Mouse (Mus musculus): ENCODE measurements around the gene Tbc1d22a. TPM values are rescaled to one million over a fixed set of nuclear protein-coding genes. Genes with fewer than 3 reads are reported as not detected.

The Tbc1d22a gene
- polyA plus RNA-seq (2014; fragmentation: Nextera tagmentation; extraction: Ambion mirVana): 8.7 and 9.3 TPM in 2 replicates

DNA sequence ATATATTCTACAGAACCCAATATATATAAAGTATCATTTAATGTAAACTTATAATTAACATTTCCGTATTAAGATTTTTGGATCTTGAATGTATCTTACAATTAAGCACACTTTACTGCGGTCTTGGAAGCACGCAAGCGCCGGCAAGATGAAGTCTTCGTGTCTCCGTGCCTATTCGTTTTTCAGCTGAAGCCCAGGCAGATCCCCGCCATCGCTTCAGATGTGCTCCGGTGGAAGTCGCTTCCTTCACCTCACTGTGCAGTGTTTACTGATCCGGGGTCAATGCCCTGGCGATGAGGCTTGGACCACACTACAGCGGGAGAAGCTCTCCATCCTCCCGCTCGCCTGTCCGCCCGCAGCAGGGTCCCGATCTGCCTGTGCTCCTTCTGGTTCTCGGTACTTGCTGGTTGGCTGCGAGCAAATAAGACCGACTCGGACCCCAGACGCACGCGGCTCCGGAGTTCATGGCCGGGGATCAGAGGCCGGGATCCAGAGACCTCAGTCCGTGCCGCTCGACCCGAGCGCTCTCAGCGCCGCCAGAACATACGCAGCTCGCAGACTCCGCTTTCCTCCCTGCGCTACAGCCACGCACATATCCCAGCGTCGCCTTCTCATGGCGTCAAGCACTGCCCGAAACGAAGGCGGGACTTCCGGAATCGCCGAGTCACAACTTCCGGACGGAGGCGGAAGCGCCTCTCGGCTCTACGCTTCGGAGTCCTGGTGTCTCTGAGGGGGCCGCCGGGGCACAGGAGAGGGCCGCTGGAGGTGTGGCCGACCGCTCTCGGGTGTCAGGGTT lies at the start of gene Tbc1d22a:
Gene Tbc1d22a, plus strand, starts transcription at position 707 of the 796 bp plus-strand sequence.
- peaks cover 11% of the 10 kb centered on the region for H3K4me1 ChIP-seq (replicated peaks; ENCODE audit: control insufficient read depth, insufficient read depth, low read length)
- no peaks in the 10 kb centered on the region for H3K27me3 ChIP-seq (ENCODE audit: control insufficient read depth, insufficient read depth, low read length)
- H3K27ac ChIP-seq (ENCODE audit: low read depth, low read length): peak within 1 kb of the TSS; percentile 71; the same call in 1 of the 2 replicates
- H3K4me3 ChIP-seq (ENCODE audit: low read depth, low read length): peak within 1 kb of the TSS; percentile 85
- WGBS: under 1% methylated on average over 64 of the region's 64 CpGs
- DNase-seq (ENCODE audit: low spot score) (peak; percentile 95), ATAC-seq (replicated peaks; ENCODE audit: low FRiP score) (peak; percentile 95)
- peak within 1 kb of the TSS; percentile 90 for H3K9ac ChIP-seq (ENCODE audit: low read length)
- no peaks in the 10 kb centered on the region for H3K36me3 ChIP-seq (ENCODE audit: control insufficient read depth, insufficient read depth, low read length)
- peak within 1 kb of the TSS; percentile 98 for H3K4me2 ChIP-seq (ENCODE audit: low read depth, low read length, severe bottlenecking)
- H3K9me3 ChIP-seq (ENCODE audit: control insufficient read depth, low read length): no peaks in the 10 kb centered on the region

DNA sequence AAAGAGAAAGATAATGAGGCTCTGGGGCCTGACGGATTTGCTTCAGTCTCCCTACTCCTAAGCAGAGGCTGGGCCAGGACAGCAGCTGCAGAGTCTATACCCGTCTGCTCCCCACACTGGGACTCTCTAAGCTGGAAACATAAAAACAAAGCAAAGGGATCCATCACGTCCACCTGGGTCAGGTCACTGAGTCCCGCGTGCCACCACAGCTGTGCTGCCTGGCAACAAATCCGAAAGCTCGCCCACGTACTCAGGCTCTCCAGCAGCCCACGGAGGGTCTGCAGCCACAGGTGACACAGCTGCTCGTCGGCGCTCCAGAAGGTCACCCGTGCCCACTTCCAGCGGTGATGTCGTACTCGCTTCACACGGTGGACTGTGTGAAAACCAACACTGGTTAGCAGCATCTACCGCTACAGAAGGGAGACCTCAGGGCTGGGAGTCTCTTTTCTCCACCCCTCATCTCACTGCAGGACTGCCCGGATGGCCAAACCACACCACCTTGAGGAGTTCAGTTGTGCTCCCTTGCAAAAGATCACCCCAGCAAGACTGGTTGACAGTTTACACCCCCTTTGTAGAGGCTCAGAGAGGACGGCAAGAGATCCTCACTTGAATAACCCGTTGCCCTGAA lies 49.4 kb upstream of the Tbc1d22a start:
- DNase-seq (ENCODE audit: low spot score) (no peak), ATAC-seq (replicated peaks; ENCODE audit: low FRiP score) (no peak)
- Histone ChIP-seq H3K36me3 (ENCODE audit: control insufficient read depth, insufficient read depth, low read length) (no peaks in the 10 kb centered on the region), H3K9me3 (ENCODE audit: control insufficient read depth, low read length) (no peaks in the 10 kb centered on the region), H3K4me2 (ENCODE audit: low read depth, low read length, severe bottlenecking) (no peak overlapping the region), H3K9ac (ENCODE audit: low read length) (no peak overlapping the region), H3K27me3 (ENCODE audit: control insufficient read depth, insufficient read depth, low read length) (no peaks in the 10 kb centered on the region), H3K4me3 (ENCODE audit: low read depth, low read length) (no peak overlapping the region), H3K27ac (ENCODE audit: low read depth, low read length) (no peak overlapping the region), H3K4me1 (replicated peaks; ENCODE audit: control insufficient read depth, insufficient read depth, low read length) (peaks cover 5% of the 10 kb centered on the region; the same call in 1 of the 2 replicates)
- 84% methylated on average over 21 of the region's 21 CpGs for WGBS

DNA sequence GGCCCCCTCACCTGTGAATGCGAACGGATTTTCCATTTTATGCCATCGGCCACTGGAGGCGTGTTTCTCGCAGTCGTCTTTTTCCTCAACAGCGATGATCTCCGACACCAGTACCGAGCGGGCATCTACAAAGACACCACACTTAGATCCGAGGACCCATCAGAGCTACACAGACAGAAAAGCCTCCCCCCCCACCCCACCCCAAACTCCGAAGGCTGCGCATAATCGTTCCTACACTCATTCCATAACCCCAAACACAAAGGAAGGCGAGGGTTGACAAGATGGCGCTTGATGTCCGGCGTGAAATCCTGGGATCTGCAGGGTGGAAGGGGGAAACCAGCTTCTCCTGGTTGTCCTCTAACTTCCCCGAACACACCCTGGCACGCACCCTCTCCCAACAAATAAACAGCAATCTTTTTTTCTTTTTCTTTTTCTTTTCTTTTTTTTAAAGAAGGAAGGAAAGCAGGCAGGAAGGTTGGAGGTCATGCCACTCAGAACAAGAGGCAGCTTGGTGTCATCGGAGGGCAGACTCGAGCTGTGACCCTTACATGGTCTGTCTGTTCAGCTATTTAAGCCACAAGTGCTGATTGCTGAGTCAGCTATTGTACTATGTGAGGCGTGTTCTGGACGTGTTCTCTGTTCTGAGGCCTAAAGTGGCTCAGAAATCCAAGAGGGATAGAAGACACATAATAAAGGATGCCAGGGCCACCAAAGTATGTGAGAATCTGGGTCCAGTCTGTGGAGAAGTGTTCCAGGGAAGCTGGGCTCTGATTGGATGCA lies 48.3 kb upstream of the Tbc1d22a start:
- Histone ChIP-seq H3K9me3 (ENCODE audit: control insufficient read depth, low read length) (no peaks in the 10 kb centered on the region), H3K4me3 (ENCODE audit: low read depth, low read length) (no peak overlapping the region), H3K36me3 (ENCODE audit: control insufficient read depth, insufficient read depth, low read length) (no peaks in the 10 kb centered on the region), H3K27me3 (ENCODE audit: control insufficient read depth, insufficient read depth, low read length) (no peaks in the 10 kb centered on the region), H3K9ac (ENCODE audit: low read length) (no peak overlapping the region), H3K4me2 (ENCODE audit: low read depth, low read length, severe bottlenecking) (no peak overlapping the region), H3K27ac (ENCODE audit: low read depth, low read length) (no peak overlapping the region), H3K4me1 (replicated peaks; ENCODE audit: control insufficient read depth, insufficient read depth, low read length) (peaks cover 5% of the 10 kb centered on the region; the same call in 1 of the 2 replicates)
- 92% methylated on average over 24 of the region's 24 CpGs for WGBS
- ATAC-seq (replicated peaks; ENCODE audit: low FRiP score): no peak
- DNase-seq (ENCODE audit: low spot score): no peak

DNA sequence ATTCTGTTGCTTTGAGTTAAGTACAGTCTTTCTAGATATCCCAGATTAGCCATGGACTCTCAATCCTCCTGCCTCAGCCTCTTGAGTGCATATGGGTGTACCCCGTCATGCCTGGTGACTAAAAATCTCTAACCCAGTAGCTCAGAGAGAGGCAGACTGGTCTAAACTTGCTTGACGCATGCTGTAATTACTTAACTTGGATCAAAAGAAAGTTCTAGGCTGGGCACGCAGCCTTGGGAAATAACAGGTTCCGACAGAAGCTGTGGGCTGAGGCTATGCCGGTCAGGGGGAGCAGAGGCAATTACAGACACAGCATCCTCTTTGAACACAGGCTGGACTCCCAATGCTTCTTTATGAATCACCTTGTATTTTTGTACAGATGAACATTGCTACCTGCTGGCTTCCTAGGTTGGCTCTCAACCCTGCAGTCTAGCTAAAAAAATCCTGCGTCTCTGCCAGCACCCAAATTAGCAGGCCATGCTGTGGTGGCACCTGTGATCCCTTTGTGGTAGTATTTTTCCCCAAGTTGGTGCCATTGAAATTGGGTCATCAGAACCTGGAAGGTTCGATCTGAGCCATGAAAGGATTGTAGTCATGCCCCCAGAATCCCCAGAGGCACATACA lies 47.1 kb upstream of the Tbc1d22a start:
- Histone ChIP-seq H3K4me3 (ENCODE audit: low read depth, low read length) (no peak overlapping the region), H3K4me2 (ENCODE audit: low read depth, low read length, severe bottlenecking) (no peak overlapping the region), H3K36me3 (ENCODE audit: control insufficient read depth, insufficient read depth, low read length) (no peaks in the 10 kb centered on the region), H3K27ac (ENCODE audit: low read depth, low read length) (no peak overlapping the region), H3K27me3 (ENCODE audit: control insufficient read depth, insufficient read depth, low read length) (no peaks in the 10 kb centered on the region), H3K9ac (ENCODE audit: low read length) (no peak overlapping the region), H3K9me3 (ENCODE audit: control insufficient read depth, low read length) (no peaks in the 10 kb centered on the region), H3K4me1 (replicated peaks; ENCODE audit: control insufficient read depth, insufficient read depth, low read length) (peaks cover 5% of the 10 kb centered on the region; the same call in 1 of the 2 replicates)
- ATAC-seq (replicated peaks; ENCODE audit: low FRiP score): no peak
- 91% methylated on average over 7 of the region's 7 CpGs for WGBS
- no peak for DNase-seq (ENCODE audit: low spot score)

DNA sequence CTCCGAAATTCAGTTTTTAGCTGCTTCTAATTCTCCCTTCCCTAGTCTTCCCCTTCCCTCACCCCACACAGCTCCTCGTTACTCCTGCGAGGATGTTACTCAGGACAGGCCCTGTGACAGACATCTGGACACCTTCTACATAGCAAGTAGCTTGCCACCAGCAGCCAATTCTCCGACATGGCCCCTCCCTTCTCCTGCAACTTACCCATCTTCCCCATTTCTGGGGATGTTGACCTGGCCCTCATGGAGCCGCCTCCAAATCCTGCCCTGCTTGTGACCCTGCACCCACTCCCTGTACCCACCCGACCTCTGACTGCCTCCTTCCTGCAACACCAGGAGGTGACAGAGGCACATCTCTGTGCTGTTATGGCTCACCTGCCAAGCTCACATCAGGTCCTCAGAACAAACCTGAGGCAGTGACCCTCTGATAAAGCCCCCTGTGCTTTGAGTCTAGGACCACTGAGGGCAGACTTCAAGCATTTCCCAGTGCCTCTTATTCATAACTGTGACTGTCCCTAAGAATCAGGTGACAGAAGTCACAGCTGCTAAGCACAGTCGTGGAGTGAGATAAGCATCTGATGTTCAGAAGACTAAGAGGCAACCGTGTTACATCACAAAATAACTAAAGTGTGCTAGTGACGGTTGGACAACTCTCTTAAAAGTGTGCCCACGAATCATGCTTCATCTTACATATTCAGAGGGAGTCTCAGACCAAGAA lies 46.3 kb upstream of the Tbc1d22a start:
- no peak overlapping the region for H3K9ac ChIP-seq (ENCODE audit: low read length)
- H3K4me1 ChIP-seq (replicated peaks; ENCODE audit: control insufficient read depth, insufficient read depth, low read length): peaks cover 5% of the 10 kb centered on the region; the same call in 1 of the 2 replicates
- WGBS: 83% methylated on average over 10 of the region's 10 CpGs
- H3K27ac ChIP-seq (ENCODE audit: low read depth, low read length): 0 out of 2 replicates have a peak overlapping the region, but pooled peaks have one; percentile 3
- no peak for DNase-seq (ENCODE audit: low spot score)
- no peaks in the 10 kb centered on the region for H3K9me3 ChIP-seq (ENCODE audit: control insufficient read depth, low read length)
- ATAC-seq (replicated peaks; ENCODE audit: low FRiP score): no peak
- H3K36me3 ChIP-seq (ENCODE audit: control insufficient read depth, insufficient read depth, low read length): no peaks in the 10 kb centered on the region
- no peak overlapping the region for H3K4me2 ChIP-seq (ENCODE audit: low read depth, low read length, severe bottlenecking)
- H3K4me3 ChIP-seq (ENCODE audit: low read depth, low read length): no peak overlapping the region
- no peaks in the 10 kb centered on the region for H3K27me3 ChIP-seq (ENCODE audit: control insufficient read depth, insufficient read depth, low read length)

DNA sequence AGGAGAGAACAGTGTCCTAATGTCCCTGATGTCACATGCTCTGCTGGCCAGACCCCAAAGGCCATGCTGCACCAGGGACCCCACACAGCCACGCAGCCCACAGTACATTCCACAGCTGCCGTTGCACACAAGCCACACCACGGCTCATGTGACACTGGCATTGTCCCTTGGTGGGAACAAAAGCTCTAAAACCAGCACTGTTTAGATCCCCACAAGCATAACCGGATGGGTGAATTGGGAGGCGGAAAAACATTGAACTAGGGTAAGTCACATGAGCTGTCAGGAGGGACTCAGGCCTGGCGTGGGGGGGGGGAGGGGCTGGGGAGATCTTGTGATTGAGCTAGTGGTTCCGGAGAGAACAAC lies 45.8 kb upstream of the Tbc1d22a start:
- H3K4me2 ChIP-seq (ENCODE audit: low read depth, low read length, severe bottlenecking): no peak overlapping the region
- H3K27ac ChIP-seq (ENCODE audit: low read depth, low read length): 0 out of 2 replicates have a peak overlapping the region, but pooled peaks have one; percentile 3
- 49% methylated on average over 7 of the region's 7 CpGs for WGBS
- H3K9ac ChIP-seq (ENCODE audit: low read length): no peak overlapping the region
- DNase-seq (ENCODE audit: low spot score) (no peak), ATAC-seq (replicated peaks; ENCODE audit: low FRiP score) (no peak)
- no peaks in the 10 kb centered on the region for H3K36me3 ChIP-seq (ENCODE audit: control insufficient read depth, insufficient read depth, low read length)
- no peaks in the 10 kb centered on the region for H3K27me3 ChIP-seq (ENCODE audit: control insufficient read depth, insufficient read depth, low read length)
- H3K4me3 ChIP-seq (ENCODE audit: low read depth, low read length): no peak overlapping the region
- peaks cover 5% of the 10 kb centered on the region; the same call in 1 of the 2 replicates for H3K4me1 ChIP-seq (replicated peaks; ENCODE audit: control insufficient read depth, insufficient read depth, low read length)
- no peaks in the 10 kb centered on the region for H3K9me3 ChIP-seq (ENCODE audit: control insufficient read depth, low read length)

DNA sequence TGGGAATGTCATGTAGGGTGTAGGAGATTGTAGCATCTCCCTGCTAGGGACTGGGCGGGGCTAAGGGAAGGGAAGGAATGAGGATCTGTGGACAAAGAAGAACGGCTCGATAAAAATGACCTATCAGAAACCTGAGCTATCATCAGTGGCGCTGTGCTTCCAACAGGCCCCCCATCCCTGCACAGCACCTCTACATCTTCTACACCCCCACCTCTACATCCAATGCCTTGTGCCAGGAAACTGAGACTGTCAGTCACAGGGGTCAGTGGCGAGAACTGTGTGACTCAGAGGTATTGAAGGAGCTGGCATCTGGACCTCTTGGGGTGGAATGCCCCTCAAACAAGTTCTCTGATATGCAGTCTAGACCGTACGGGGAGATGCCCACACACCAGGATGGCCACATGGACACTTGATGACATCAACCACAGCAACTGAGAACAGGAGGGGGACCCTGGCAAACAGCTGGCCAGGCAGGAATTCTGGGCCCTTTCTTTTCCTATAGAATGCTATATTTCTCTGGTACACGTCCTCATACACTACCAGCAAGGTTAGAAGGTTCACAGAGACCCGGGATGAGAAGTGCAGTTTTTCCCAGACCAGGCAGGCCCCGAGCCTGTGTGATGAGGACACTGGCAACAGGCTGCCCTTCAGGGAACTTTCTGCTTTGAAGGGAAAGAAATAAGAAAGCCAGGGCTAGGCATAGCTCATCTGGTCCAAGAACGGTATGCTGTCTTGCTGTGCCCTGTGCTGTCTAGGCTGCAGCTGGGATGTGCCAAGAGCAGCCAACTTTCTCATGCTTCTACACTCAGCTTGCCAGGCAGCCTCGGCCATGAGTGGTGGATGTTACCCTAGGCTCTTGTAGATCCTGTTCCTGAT lies 45.1 kb upstream of the Tbc1d22a start:
- DNase-seq (ENCODE audit: low spot score): no peak
- no peak for ATAC-seq (replicated peaks; ENCODE audit: low FRiP score)
- 91% methylated on average over 12 of the region's 12 CpGs for WGBS
- H3K4me1 ChIP-seq (replicated peaks; ENCODE audit: control insufficient read depth, insufficient read depth, low read length): peaks cover 8% of the 10 kb centered on the region; the same call in 1 of the 2 replicates
- H3K4me2 ChIP-seq (ENCODE audit: low read depth, low read length, severe bottlenecking): no peak overlapping the region
- H3K4me3 ChIP-seq (ENCODE audit: low read depth, low read length): no peak overlapping the region
- no peaks in the 10 kb centered on the region for H3K9me3 ChIP-seq (ENCODE audit: control insufficient read depth, low read length)
- no peaks in the 10 kb centered on the region for H3K27me3 ChIP-seq (ENCODE audit: control insufficient read depth, insufficient read depth, low read length)
- H3K9ac ChIP-seq (ENCODE audit: low read length): no peak overlapping the region
- no peak overlapping the region for H3K27ac ChIP-seq (ENCODE audit: low read depth, low read length)
- no peaks in the 10 kb centered on the region for H3K36me3 ChIP-seq (ENCODE audit: control insufficient read depth, insufficient read depth, low read length)

All from forebrain, embryonic 11.5 days (tissue).